Comparison of ENCODE assay signal across 19 mouse cellular contexts in the genomic region with DNA sequence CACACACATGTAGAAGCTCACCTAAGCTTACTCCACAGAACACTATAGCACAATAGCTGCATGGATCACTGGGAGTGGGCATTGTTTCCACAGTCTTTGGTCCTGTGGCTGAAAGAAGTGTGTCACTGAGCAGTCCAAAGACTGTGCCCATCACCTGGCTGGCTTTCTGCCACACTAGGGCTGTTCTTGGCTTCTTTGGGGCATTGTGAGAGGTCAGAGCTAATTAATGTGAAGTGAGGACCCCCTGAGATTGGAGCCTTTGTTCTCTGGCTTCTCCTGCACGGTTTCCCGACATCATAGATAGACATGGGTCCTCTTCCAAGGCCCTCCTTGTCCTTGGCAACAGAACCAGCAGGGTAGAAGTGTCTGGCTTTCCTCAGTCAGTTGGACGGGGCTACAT. TPM values are rescaled to one million over a fixed set of nuclear protein-coding genes. Genes with fewer than 3 reads are reported as not detected.
DNase-seq lines count a peak whose midpoint lies in the region; ATAC-seq and TF ChIP-seq lines count a peak whose summit lies in the region.
"Had no signal": no experiment of that assay in that cellular context is flagged by ENCODE, and none has a peak within 500 bp of the region (broad histone marks: within the 10 kb centered on the region; RNA-seq: fewer than 3 reads in every experiment).

No protein-coding gene starts in this region.

- 62% methylated on average over 3 of the region's 3 CpGs for WGBS in midbrain, embryonic 13.5 days
- 61% methylated on average over 3 of the region's 3 CpGs for WGBS in midbrain, embryonic 16.5 days
- 34% methylated on average over 3 of the region's 3 CpGs for WGBS in forebrain, postnatal 0 days

- peaks cover 24% of the 10 kb centered on the region for H3K4me1 ChIP-seq in midbrain, embryonic 13.5 days (replicated peaks)
- peaks cover 16% of the 10 kb centered on the region for H3K4me1 ChIP-seq in midbrain, embryonic 16.5 days (ENCODE audit: control insufficient read depth, insufficient read depth, low read length)
- H3K4me1 ChIP-seq in forebrain, postnatal 0 days (ENCODE audit: insufficient read depth): peaks cover 17% of the 10 kb centered on the region

- DNase-seq in layer of hippocampus, adult 2 months (ENCODE audit: low spot score in 2 of 2): no peak
- no peak for DNase-seq in layer of hippocampus, postnatal 14 days (ENCODE audit: low spot score in 2 of 2)
- DNase-seq in forebrain, postnatal 0 days: no peak
- DNase-seq in yolk sac, embryonic 10.5 days (ENCODE audit: low spot score): no peak
- no peak for DNase-seq in frontal cortex, postnatal 10 days (ENCODE audit: low spot score in 2 of 2)
- DNase-seq: kidney, adult 9 months; thymus, postnatal 14 days had no signal

- H3K9ac ChIP-seq in midbrain, embryonic 13.5 days (replicated peaks): no peak overlapping the region
- H3K9ac ChIP-seq in midbrain, embryonic 16.5 days (ENCODE audit: low read depth, low read length): no peak overlapping the region
- H3K9ac ChIP-seq in forebrain, postnatal 0 days: no peak overlapping the region
- H3K9ac ChIP-seq: hindbrain, embryonic 14.5 days had no signal

- peaks cover 4% of the 10 kb centered on the region; the same call in 1 of the 2 replicates for H3K27me3 ChIP-seq in midbrain, embryonic 13.5 days
- H3K27me3 ChIP-seq in midbrain, embryonic 16.5 days (ENCODE audit: control insufficient read depth, insufficient read depth, low read depth, low read length): no peaks in the 10 kb centered on the region
- H3K27me3 ChIP-seq in forebrain, postnatal 0 days (ENCODE audit: insufficient read depth, low read length): no peaks in the 10 kb centered on the region

- ATAC-seq in midbrain, embryonic 13.5 days: 0 out of 2 replicates have a peak, but pooled peaks have one; percentile 14
- no peak for ATAC-seq in midbrain, embryonic 16.5 days
- no peak for ATAC-seq in forebrain, postnatal 0 days

- H3K4me3 ChIP-seq in layer of hippocampus, adult 2 months: no peak overlapping the region
- H3K4me3 ChIP-seq in midbrain, embryonic 13.5 days (replicated peaks): no peak overlapping the region
- H3K4me3 ChIP-seq in midbrain, embryonic 16.5 days (ENCODE audit: low read depth, low read length): no peak overlapping the region
- H3K4me3 ChIP-seq in forebrain, postnatal 0 days (ENCODE audit: low read depth, low read length): no peak overlapping the region

- peaks cover 38% of the 10 kb centered on the region for H3K36me3 ChIP-seq in midbrain, embryonic 13.5 days
- peaks cover 22% of the 10 kb centered on the region for H3K36me3 ChIP-seq in midbrain, embryonic 16.5 days (ENCODE audit: control insufficient read depth, insufficient read depth, low read length)
- peaks cover 21% of the 10 kb centered on the region for H3K36me3 ChIP-seq in forebrain, postnatal 0 days (ENCODE audit: insufficient read depth)

- no peak for TF ChIP-seq CTCF in layer of hippocampus, adult 2 months (conservative IDR thresholded peaks at IDR 0.05)
- no peak for TF ChIP-seq CTCF in forebrain, postnatal 0 days (IDR thresholded peaks at IDR 0.05; ENCODE audit: low read depth)

- no peak overlapping the region for H3K4me2 ChIP-seq in midbrain, embryonic 13.5 days (replicated peaks)
- H3K4me2 ChIP-seq in midbrain, embryonic 16.5 days (ENCODE audit: low read length): no peak overlapping the region
- no peak overlapping the region for H3K4me2 ChIP-seq in forebrain, postnatal 0 days (ENCODE audit: low read depth)
- H3K4me2 ChIP-seq: hindbrain, embryonic 14.5 days had no signal

- H3K9me3 ChIP-seq in midbrain, embryonic 13.5 days: peaks cover 3% of the 10 kb centered on the region; the same call in 1 of the 2 replicates
- no peaks in the 10 kb centered on the region for H3K9me3 ChIP-seq in midbrain, embryonic 16.5 days (replicated peaks; ENCODE audit: control insufficient read depth, low read length, poor library complexity, severe bottlenecking)
- no peaks in the 10 kb centered on the region for H3K9me3 ChIP-seq in forebrain, postnatal 0 days (ENCODE audit: low read length)

- H3K27ac ChIP-seq in layer of hippocampus, adult 2 months: peak overlapping the region; percentile 85
- H3K27ac ChIP-seq in midbrain, embryonic 13.5 days: no peak overlapping the region
- H3K27ac ChIP-seq in midbrain, embryonic 16.5 days (ENCODE audit: low read length): no peak overlapping the region; the same call in 1 of the 2 replicates
- H3K27ac ChIP-seq in forebrain, postnatal 0 days (ENCODE audit: low read depth, low read length): peak overlapping the region; percentile 74
- H3K27ac ChIP-seq: hindbrain, embryonic 14.5 days had no signal

RNA-seq across cellular contexts. Expression of gene Ift122, which starts 39.1 kb away (rescaled TPM):
- 10 to 100 TPM; 30.3 TPM for total RNA-seq in layer of hippocampus, adult 2 months (2021)
- 10 to 100 TPM; 23.8 to 24.7 TPM for total RNA-seq in layer of hippocampus, postnatal 14 days (2021)
- polyA plus RNA-seq in midbrain, embryonic 13.5 days (2015; fragmentation: Nextera tagmentation; extraction: Ambion mirVana): 25.8 and 28.8 TPM in 2 replicates
- 35.2 and 36.8 TPM in 2 replicates for polyA plus RNA-seq in midbrain, embryonic 16.5 days (2015; fragmentation: Nextera tagmentation; extraction: Ambion mirVana)
- total RNA-seq in forebrain, postnatal 0 days (2014; rRNA removed): 27.1 and 32.6 TPM in 2 replicates
- 17.6 and 25.6 TPM in 2 replicates for polyA plus RNA-seq in forebrain, postnatal 0 days (2015; fragmentation: Nextera tagmentation; extraction: Ambion mirVana)

RNA-seq across cellular contexts. Expression of gene Rho, which starts 39.2 kb away (rescaled TPM):
- 1 to 10 TPM in 1 of 2 experiments, under 1 TPM in 1; 0.49 to 1.1 TPM for total RNA-seq in layer of hippocampus, adult 2 months (2021)
- under 1 TPM; 0.41 to 0.48 TPM for total RNA-seq in layer of hippocampus, postnatal 14 days (2021)
- 0.05 and 0.21 TPM in 2 replicates for polyA plus RNA-seq in midbrain, embryonic 13.5 days (2015; fragmentation: Nextera tagmentation; extraction: Ambion mirVana)
- polyA plus RNA-seq in midbrain, embryonic 16.5 days (2015; fragmentation: Nextera tagmentation; extraction: Ambion mirVana): 0.14 and 0.36 TPM in 2 replicates
- total RNA-seq in forebrain, postnatal 0 days (2014; rRNA removed): 0.23 and 0.57 TPM in 2 replicates
- 0.08 TPM in 1 of 2 replicates, not detected in the other for polyA plus RNA-seq in forebrain, postnatal 0 days (2015; fragmentation: Nextera tagmentation; extraction: Ambion mirVana)
- total RNA-seq: liver, adult 2 months; megakaryocyte-erythroid progenitor cell, adult 5-6 weeks had no signal

RNA-seq across cellular contexts. Expression of gene Mbd4, which starts 39.2 kb away (rescaled TPM):
- 1 to 10 TPM; 6.3 to 6.8 TPM for total RNA-seq in layer of hippocampus, adult 2 months (2021)
- 1 to 10 TPM; 5.0 to 5.8 TPM for total RNA-seq in layer of hippocampus, postnatal 14 days (2021)
- polyA plus RNA-seq in midbrain, embryonic 13.5 days (2015; fragmentation: Nextera tagmentation; extraction: Ambion mirVana): 14.5 and 14.9 TPM in 2 replicates
- 8.9 and 10.1 TPM in 2 replicates for polyA plus RNA-seq in midbrain, embryonic 16.5 days (2015; fragmentation: Nextera tagmentation; extraction: Ambion mirVana)
- total RNA-seq in forebrain, postnatal 0 days (2014; rRNA removed): 6.6 and 6.7 TPM in 2 replicates
- 4.3 and 6.8 TPM in 2 replicates for polyA plus RNA-seq in forebrain, postnatal 0 days (2015; fragmentation: Nextera tagmentation; extraction: Ambion mirVana)

RNA-seq across cellular contexts. Expression of gene H1foo, which starts 52.4 kb away (rescaled TPM):
- total RNA-seq in layer of hippocampus, adult 2 months (2021): not detected
- total RNA-seq in layer of hippocampus, postnatal 14 days (2021): not detected
- polyA plus RNA-seq in midbrain, embryonic 13.5 days (2015; fragmentation: Nextera tagmentation; extraction: Ambion mirVana): not detected in 2 replicates
- polyA plus RNA-seq in midbrain, embryonic 16.5 days (2015; fragmentation: Nextera tagmentation; extraction: Ambion mirVana): not detected in 2 replicates
- not detected in 2 replicates for total RNA-seq in forebrain, postnatal 0 days (2014; rRNA removed)
- polyA plus RNA-seq in forebrain, postnatal 0 days (2015; fragmentation: Nextera tagmentation; extraction: Ambion mirVana): not detected in 2 replicates
- total RNA-seq: adrenal gland, postnatal 36 days; ES-E14; gastrocnemius, postnatal 14 days; heart, postnatal 14 days; layer of hippocampus, postnatal 25 days; left cerebral cortex, postnatal 36 days; liver, adult 2 months; megakaryocyte-erythroid progenitor cell, adult 5-6 weeks had no signal
- polyA plus RNA-seq: embryonic facial prominence, embryonic 14.5 days; hindbrain, embryonic 14.5 days; liver, adult 2 months had no signal

RNA-seq across cellular contexts. Expression of gene Efcab12, which starts 54.2 kb away (rescaled TPM):
- 1 to 10 TPM; 3.9 to 4.5 TPM for total RNA-seq in layer of hippocampus, adult 2 months (2021)
- total RNA-seq in layer of hippocampus, postnatal 14 days (2021): 1 to 10 TPM; 2.9 to 4.0 TPM
- polyA plus RNA-seq in midbrain, embryonic 13.5 days (2015; fragmentation: Nextera tagmentation; extraction: Ambion mirVana): 2.2 and 3.2 TPM in 2 replicates
- polyA plus RNA-seq in midbrain, embryonic 16.5 days (2015; fragmentation: Nextera tagmentation; extraction: Ambion mirVana): 3.1 and 3.2 TPM in 2 replicates
- 2.4 and 4.4 TPM in 2 replicates for total RNA-seq in forebrain, postnatal 0 days (2014; rRNA removed)
- 1.4 and 1.7 TPM in 2 replicates for polyA plus RNA-seq in forebrain, postnatal 0 days (2015; fragmentation: Nextera tagmentation; extraction: Ambion mirVana)

Comparison
In these comparisons a context has a peak if more than half of its experiments do, and no peak if none do; other contexts are left out.
1. H3K27ac ChIP-seq: peak in layer of hippocampus, adult 2 months (single experiment) and forebrain, postnatal 0 days (single experiment); none in midbrain, embryonic 13.5 days (single experiment) and midbrain, embryonic 16.5 days (single experiment).